Mouse (Mus musculus): Measurements from ENCODE around the gene Mettl1.

Gene Mettl1

DNA sequence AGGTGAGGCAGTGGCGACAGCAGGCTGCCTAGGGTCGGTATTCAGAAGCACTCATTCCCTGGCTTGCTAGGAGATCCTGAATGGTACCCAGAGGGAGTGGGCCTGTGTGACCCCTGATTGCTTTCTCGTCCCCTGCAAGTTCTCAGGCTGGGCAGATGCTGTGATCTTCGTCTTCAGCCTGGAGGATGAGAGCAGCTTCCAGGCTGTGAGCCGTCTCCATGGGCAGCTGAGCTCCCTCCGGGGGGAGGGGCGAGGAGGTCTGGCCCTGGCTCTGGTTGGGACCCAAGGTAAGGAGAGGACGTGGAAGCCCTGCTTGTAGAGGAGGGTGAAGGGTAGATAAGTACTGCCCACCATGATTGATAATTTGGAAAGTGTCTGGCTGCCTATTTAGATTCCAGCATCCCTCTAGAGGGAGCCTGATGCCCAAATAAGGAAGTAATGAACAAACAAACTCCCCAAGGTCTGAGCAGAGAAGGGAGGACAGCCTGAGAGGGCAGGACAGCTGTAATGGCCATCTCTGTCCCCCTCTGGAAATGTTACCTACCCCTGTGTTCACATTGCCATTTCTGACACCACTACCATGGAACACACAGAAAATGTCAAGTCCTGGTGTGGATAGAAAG lies 42.2 kb downstream of the Mettl1 start:
- in situ Hi-C loops (cut with MboI, MseI): no loop called here

GRCm38 (mm10) chr10:127083915-127084306 lies 42.7 kb downstream of the Mettl1 start:
- in situ Hi-C loops (cut with MboI, MseI): no loop called here

- in situ Hi-C loops (cut with MboI, MseI): no loop called here
These were observed 43.8 kb downstream of the Mettl1 start for GRCm38 (mm10) chr10:127085052-127085451.

DNA sequence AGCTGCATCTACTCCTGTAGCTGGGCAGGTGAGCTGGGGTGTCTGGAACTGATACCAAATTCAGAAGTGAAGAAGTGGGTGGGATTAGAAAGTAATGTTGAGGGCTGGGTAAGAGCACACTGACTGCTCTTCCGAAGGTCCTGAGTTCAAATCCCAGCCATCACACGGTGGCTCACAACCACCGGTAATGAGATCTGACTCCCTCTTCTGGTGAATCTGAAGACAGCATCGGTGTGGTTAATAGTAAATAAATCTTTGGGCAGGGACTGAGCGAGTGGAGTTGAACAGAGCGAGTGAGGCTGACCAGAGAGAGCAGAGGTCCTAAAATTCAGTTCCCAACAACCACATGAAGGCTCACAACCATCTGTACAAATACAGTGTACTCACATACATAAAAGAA lies 44.4 kb downstream of the Mettl1 start:
- in situ Hi-C loops (cut with MboI, MseI): no loop called here

GRCm38 (mm10) chr10:127090560-127091411 lies 49.6 kb downstream of the Mettl1 start:
- in situ Hi-C loops (cut with MboI, MseI): loop anchor here (10.0 kb wide), 1 partner anchor 774 kb away; the partner anchor contains the start of gene Rdh16f2

GRCm38 (mm10) chr10:127091507-127092396 lies 50.5 kb downstream of the Mettl1 start:
- in situ Hi-C loops (cut with MboI, MseI): loop anchor here (10.0 kb wide), 1 partner anchor 773 kb away; the partner anchor contains the start of gene Rdh16f2

GRCm38 (mm10) chr10:127092742-127093141 lies 51.5 kb downstream of the Mettl1 start:
- in situ Hi-C loops (cut with MboI, MseI): loop anchor here (10.0 kb wide), 1 partner anchor 772 kb away; the partner anchor contains the start of gene Rdh16f2

GRCm38 (mm10) chr10:127094382-127094802 lies 53.2 kb downstream of the Mettl1 start:
- in situ Hi-C loops (cut with MboI, MseI): loop anchor here (10.0 kb wide), 1 partner anchor 770 kb away; the partner anchor contains the start of gene Rdh16f2
